Mouse (Mus musculus) spleen, postnatal 36 days (tissue): ENCODE results near the gene Tmem229b.
"Not testable (repeated sequence)": the region's sequence is repeated elsewhere in the genome, so short reads cannot be mapped to it uniquely, and the experiment has no call there.

Experiments
- DNase-seq, 2 experiments: peaks; one replicate each; pipeline ENCODE4 v3.0.0; 2022; ENCODE audit warnings: low spot score in 2 of 2, mixed read lengths in 1 of 2

Tmem229b gene

DNA sequence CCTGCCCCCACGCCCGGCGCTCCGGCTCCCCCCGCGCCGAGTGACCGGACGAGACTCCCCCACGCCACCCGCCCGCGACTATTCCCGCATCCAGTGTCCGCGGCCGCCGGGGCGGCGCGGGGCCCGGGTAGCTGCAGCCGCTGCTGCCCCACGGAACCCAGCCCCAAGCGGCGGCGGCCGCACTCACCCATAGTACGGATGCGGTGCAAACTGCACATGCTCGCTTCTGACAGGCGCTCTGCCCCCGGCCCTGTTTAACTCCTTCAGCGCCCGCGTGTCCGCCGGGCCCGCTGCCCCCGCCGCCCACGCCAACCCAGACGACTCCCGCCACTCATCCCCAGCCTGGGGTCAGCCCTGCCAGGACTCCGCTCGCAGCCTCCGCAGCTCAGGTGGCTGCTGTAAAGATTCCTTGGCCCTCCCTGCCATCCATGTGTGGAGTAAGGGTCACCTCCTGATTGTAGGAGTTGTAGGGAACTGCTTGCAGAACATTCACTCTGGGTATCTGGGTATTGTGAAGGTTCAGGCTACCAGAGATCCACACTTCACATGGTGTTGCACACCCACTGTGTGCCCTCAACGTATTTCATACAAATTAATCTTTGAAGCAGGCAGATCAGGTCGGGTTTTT, at the start of gene Tmem229b:
TSS of gene Tmem229b (minus strand) at position 502 of the 628 bp plus-strand sequence.
- DNase-seq, result peak; percentile 30 to 31

DNA sequence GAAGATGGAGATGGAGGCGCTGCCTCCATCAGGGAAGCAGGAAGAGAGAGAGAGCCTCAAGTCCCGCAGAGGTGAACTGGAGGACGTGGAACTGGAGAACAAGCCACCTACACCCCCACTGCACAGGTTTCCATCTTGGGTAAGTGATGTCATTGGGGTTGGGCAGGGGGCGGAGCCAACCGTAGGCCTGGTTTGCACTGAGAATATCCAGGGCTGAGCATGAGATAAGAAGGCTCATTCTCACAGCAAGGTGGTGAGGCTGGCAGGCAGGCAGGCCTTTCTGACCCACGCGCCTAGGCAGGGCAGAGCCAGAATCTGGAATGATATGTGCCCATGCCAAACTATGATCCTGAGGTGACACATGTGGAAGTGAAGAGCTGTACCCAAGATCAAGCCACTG, 47.8 kb upstream of the Tmem229b start:
- no peak for DNase-seq

DNA sequence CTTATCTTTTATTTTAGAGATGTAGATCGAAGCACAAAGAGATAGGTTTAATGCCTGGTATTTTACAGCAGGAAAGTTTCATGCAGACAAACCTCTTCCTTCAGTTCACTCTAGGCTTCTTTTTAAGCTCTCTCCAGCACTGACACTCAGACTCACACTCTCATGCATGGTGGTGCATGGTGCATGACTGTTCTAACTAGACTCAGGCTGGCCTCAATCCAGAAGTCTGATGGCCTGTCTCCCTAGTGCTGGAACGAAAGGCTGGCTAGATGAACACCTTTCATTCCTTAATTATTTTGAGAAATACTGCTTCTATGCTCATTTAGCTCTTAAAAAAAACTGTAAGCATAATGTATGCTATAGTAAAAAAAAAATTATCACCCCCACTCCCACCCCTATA, 44.6 kb upstream of the Tmem229b start:
- no peak for DNase-seq

DNA sequence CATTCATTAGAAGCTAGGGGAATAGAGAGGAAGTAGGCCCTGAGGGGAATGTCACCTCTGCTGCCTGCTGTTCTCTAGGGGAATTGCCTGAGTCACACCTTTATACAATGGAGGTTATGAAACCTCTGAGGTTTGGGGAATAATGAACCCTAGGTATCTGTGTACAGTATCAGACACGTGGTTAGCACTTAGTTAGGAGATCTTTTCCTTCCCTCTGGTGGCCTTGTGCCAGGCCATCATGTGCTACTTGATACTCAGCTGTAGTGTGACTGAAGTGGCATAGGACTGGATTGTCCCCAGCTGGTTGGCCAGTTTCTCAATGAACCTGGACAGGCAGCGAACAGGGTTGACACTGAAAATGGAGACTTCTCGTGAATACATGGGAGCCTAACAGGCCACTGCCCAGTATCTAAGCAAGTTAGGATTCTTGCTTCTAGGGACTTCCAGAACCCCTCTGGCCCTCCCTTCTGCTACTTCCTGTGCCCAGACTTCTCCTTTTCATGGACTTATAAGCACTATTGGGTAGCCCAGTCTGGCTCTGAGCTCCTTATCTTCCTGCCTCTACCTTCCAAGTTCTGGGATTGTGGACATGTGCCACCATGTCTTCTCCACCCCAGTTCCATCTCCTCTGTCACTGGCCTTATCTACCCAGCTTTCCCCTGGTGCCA, 43.3 kb upstream of the Tmem229b start:
- no peak for DNase-seq

DNA sequence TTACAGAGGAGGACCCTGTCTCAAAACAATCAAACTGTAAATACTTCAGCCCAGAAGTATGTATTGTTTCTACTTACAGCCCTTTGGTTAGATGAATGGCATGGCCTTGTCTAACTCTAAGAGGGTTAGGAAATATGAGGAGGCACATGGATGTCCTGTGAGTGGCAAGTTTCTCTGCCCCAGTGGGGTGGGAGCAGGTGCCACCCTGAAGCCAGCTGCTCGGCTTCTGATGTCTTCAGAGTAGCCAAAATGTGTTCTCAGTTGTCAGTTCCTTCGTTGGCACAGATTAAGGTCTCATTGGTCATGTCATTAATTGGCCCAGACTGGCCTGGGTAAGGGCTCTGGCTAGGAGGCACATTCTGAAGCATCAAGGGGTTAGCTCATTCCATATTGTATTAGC, 42.4 kb upstream of the Tmem229b start:
- DNase-seq, result no peak

DNA sequence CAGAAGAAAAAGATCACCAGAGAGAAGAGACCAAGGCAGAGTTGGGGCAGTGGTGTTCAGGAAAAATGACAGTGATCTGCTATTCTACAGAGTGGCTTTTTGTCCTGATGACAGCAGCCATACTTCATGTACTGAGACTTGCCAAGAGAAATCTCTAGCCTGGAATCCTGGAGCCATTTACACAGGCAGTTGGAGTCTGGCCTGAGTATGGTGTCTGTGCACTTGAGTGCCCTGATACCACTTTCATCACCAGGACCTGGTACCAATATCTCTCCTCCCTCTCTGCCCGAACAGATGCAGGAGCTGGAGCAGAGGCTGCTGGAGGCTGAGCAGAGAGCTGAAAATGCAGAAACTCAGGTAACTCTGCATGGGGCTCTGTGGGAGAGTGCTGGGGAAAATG, 41.5 kb upstream of the Tmem229b start:
- no peak for DNase-seq

DNA sequence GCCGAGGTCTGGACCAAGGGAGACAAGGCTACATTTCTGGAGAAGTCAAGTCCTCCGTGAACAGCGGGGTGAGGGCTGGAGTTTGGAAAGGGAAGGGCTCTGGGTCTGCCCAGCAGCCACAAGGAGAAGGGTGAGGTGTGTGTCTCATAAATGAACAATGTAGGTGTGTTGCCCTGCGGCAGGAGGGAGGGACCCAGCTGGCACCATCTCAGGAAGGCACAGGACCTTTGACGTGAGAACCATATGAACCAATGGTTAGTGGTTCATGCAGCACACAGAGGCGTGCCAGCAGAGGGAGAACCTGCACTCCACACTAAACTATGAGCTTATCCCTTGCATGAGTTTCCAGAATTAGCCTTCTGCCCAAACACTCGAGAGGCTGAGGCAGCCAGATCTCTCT, 39.8 kb upstream of the Tmem229b start:
- DNase-seq, result no peak

DNA sequence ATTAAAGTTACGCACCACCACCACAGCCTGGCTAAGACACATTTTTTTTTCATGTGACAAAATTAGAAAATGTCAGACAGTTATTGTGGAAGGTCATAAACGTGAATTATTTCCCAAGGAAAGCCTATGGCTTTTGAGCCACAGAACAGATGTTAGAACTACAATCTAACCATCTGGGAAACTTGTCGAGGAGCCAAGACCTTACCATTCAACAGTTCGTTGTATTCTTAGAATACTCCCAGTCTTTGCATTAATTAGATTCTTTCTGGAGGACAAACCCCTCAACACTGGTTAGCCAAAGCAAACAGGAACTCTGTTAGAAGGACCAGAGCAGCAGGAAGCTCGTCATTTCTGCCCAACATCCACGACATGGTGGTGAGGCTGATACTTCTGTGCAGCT, 38.7 kb upstream of the Tmem229b start:
- no peak for DNase-seq

DNA sequence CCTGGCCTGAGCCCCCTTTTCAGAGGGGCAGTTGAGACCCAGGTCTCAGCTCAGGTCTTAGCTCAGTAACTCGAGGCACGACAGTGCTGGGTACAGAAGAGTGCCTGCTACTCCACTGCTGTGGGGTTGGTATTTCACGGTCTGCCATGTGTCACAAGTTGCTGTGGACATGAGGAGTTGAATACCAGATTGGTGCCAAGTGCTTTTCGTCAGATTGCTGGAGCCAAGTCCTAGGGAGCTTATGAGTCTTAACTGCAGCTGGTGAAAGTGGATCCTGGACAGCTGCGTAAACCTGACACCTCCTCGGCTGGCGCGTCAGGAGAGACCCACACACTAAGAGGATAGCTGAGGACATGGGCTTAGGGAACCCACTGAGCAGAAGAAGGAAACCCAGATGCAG, 37.2 kb upstream of the Tmem229b start:
- no peak for DNase-seq

DNA sequence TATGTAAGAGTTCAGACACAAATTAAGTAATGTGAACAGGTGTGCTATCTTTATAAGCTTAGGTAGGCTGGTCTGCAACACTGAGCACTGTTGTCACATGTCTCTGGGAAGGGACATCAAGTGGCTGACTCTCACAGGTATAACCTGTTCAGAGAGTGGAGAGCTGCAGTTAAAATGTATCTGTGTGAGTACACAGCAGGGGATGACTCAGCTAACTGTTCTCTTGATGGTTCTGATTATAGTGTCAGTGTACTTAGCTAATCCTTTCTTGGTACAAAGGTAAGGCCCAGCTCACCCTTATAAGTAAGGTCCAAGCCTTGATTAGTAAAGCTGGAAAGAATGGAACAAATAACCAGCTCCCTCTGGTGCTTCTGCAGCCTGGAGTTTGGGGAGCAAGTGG, 34.0 kb upstream of the Tmem229b start:
- no peak for DNase-seq

DNA sequence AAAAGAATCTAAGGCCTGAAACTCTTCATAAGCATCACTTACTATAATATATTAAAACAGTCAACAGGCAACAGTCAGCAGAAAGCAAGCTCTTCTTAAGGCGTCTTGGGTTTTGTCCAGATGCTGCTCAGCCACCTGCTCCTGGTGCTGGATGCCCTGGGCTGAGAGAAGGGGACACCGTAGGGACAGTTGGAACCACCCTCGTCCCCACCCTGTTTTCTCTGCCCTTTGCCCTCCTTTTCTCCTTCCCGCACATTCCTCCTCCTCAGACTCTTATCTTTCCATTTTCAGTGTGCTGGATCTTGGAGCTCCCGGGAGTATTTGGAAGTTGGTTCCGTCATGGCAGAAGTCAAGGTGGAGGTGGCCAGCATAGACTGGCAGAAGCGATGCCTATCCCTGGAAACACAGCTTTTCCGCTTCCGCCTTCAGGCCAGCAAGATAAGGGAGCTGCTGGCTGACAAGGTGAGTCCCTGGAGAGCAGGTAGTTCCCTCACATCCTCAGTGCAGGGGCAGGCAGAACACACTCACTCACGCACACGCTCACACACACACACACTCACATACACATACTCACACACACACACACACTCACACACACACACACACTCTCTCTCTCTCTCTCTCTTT, 32.9 kb upstream of the Tmem229b start:
- DNase-seq, result no peak

DNA sequence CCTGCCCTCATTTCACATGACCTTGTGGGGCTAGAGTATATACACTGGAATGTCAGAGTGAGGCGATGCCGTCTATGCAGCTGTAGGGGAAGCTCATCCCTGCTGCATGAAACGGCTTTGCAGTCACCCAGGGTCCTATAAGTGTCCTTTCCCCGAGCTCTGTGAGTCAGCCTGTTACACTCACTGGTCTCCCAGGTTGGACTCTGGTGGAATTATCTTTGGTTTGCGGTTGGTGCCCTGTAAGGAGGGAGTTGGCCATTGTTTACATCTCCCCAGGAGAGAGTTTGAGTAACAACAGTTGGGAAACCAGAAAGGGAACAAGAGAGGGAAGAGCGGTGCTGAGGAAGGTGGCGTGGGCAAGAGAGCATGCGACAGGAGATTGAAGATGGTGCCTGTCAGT, 32.3 kb upstream of the Tmem229b start:
- DNase-seq, result no peak

DNA sequence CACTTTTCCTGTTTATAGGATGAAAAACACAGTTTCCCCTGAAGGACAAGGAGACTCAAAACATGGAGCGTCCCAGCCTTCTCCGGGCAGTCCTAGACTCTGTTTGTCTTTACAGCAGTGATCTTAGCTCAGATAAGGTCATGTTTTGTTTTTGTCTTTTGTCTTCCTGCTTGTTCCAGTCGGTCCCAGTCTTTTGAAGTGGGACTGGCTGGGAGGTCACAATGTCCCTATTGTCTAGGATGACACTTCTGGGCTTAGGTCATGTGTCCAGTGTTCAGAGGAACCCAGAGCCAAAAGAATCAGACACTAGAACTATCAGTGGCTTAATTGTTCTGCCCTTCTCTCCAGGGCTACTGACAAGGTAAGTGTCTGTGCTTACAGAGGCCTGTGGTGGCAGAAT, 27.9 kb upstream of the Tmem229b start:
- no peak for DNase-seq

DNA sequence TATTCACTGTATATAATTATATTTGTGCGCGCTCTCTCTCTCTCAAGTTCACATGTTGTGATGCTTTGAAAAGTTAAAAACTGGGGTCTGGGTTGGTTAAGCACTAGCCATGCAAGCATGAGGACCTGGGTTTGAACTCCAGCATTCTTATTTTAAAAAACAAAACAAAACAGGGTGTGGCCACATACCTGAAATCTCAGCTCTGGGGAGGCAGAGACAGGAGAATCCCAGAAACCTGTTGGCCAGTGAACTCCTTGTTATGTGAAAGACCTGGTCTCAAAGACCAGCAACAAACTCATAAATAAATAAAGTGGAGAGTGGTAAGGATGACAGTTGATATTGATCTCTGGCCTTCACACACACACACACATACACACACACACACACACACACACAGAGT, 26.9 kb upstream of the Tmem229b start:
- DNase-seq, result no peak

DNA sequence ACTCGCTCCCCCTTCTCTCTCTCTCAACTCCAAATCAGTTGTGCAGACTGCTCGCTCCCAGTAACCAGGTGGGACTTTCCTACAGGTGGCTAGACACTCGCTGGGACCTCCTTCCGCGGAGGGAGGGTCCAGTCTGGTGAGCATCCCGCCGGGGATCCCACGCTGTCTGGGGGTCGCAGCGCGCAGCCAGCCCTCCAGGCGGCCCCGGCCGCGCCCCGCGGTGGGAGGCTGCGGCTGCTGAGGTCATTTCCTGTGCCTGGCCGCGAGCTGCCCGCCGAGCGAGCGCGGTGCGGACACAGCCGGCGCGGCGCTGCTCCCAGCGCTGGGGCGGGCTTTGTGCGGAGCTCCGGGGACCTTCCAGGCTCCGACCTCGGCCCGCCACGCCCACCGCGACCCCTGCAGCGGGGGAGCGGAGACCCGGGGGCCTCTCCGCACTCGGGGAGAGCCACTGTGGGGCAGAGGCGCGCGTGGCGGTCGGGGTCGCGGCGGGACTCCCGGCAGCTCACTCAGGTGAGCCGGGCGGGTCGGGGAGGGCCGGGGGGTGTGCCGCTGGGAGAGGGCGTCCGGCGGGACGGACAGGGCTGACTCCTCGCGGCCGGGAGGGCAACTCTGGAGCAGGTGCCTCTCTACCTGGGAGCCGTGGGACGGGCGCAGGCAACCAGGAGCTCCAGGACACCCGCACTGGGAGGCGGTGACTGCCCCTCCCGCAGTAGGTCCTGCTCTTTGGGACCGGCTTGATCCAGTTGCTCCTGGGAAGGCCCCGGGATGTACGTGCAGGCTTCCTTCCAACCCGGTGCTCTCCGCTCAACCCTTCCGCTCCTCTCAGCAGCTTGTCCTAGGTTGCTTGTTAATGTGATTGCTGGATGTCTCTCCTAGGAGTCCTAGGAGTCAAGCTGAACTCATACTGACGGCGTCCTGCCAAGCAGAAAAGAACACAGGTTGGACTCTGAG, 21.8 kb upstream of the Tmem229b start, which contains the start of gene Plekhh1:
TSS of gene Plekhh1 (plus strand) at position 253 of the 951 bp plus-strand sequence.
- DNase-seq, result peak; percentile 12 to 20

DNA sequence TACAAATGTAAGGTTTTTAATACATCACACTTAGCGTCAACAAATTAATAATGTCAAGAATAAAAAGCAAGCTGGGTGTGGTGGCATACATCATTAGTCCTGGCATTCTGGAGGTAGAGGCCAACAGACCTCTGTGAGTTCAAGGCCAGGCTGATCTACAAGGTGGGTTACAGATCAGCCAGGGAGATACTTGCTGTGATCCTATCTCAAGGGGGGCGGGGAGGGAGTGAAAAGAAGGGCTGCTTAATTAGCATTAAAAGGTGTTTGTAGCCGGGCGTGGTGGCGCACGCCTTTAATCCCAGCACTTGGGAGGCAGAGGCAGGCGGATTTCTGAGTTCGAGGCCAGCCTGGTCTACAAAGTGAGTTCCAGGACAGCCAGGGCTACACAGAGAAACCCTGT, 20.1 kb upstream of the Tmem229b start:
- DNase-seq, result not testable (repeated sequence)

DNA sequence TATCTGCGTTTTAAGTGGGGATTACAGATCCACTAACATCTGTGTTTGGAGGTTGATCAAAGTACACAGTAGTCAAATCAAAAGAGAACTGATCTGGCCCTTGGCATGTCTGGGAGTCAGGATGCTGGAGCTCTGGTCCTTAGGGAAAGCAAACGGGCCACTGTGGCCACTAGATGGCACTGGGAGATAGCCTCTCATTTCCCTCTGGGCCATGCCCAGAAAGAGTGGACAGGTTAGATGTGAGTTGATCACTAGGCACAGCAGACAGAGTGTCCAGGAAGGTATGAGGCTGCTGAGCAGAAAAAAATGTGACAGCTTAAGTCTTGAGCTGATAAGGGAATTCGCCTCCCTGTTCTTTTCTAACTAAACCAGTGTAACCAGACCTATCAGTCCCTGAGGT, 15.5 kb upstream of the Tmem229b start:
- DNase-seq, result peak; percentile 21 to 30

DNA sequence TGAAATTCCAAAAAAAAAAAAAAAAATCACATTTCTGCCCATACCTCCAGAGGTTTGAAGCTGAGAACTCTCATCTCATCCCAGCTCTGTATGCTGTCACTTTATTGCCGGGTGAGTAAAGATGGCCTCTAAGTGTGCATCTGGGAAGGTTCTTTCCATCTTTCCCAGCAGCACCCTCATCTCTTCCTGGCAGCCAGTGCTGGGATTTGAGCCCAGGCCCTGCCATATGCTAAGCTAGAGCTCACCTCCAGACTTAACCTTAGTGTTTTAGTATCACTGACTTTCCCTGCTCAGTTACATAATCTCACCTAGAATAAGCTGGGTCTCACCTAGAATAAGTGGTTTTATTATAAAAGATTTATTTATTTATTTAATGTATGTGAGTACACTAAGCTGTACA, 14.5 kb upstream of the Tmem229b start:
- no peak for DNase-seq

DNA sequence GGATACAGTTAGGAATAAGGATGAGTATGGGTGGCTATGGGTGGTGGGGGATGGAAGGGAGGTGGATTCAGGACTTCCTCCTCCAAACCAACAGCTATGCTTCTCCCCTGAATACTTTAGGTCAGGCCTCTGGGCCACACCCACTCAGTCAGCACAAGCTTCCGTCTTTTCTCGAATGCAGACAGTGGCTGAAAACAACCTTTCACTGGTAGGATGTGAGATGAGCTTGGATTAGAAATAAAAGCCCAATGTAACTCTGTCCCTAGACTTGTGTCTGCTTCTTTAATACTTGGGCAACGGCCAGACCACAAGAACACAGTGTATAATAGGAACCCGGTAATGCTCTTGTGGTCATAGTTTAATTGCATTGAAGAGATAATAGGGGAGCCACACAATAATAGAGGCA, 10.6 kb upstream of the Tmem229b start:
- DNase-seq, result peak; percentile 47 to 56

DNA sequence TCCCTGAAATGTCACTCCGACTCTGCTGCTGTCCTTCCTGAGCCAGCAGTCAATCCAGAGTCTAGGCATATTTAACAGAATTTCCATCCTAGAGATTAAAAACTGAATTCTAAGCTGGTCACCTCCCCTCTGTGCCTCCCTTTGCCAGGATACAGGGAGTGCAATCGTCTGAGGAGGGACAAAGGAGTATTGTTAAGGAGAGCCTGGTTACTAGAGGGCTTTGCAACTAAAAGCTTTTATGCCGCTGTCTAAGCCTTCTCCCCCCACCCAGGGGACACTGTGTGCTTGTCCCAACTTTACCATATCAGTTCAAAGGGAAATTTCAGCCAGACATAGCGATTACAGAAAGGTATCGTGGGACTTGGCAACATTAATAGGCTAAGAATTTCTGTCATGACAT, 8.7 kb upstream of the Tmem229b start:
- DNase-seq, result no peak

DNA sequence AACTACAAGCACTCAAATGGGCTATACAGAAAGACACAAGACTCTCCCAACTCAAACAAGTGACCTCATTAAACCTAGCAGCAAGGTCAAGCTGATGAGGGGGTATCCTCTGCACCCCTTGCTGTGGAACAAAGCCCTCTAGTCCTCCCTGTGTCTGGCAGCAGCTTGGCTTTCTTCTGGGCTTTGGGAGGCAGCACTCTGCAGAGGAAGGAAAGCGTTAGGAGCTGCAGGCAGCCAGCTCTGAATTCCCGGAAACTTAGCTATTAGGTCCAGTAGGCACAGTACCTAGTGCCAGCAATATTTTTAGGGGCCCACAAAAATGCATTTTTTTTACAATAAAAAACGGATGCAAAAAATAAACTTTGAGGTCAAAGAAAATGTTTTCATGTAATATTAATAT, 3.1 kb upstream of the Tmem229b start:
- DNase-seq, result no peak

DNA sequence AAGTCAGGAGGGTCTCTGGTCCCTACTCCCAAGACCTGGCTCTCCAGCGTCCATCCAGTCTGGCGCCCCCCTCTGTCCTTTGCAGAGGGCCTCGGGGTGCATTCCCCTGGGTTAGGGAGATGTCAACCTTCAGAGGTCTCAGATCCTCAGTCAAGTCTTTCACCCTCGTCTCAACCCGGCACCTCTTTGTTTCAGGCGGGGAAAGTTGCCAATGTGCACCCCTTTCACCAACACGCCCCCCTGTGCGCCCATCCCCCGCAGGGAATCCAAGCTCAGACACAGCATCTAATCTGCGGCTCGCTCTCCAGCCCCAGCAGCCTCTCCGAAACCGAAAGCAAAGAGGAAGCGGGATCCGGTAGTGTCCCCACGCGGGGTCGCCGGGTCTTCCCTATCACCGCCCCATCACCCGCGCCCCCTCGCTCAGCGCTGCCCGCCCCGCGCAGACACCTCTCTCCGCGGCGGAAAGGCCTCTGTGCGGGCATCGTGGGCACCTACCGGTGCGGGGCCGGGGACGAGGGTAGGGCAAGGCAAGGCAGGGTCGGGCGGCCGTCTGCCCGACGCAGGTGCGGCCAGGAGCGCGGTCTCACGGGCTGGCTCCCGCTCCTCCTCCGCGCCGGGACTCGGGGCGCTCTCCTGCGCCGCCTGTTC, 825 bp downstream of the Tmem229b start:
- peak; percentile 53 to 58 for DNase-seq
